Mouse (Mus musculus): ENCODE measurements around the gene Cyp2d9.
"Not testable (repeated sequence)": the region's sequence is repeated elsewhere in the genome, so short reads cannot be mapped to it uniquely, and the experiment has no call there.

Cyp2d9 gene

DNA sequence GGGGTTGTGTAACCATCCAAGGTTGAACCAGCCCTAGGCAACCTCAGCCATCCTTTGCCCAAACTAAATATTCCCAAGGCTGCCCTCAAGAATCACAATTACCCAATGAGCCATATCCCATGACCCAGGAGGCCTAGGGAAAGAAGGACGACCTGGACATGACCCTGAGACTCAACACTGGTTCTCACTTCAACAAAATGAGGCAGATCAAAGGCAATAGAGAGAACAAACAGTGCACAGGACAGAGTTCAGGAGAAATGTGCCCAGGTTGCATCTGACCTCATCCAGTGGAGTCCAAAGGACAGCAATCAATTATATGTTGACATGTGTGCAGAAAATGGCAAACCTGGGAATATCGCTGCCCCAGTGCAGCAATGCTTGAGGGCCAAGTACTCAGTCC is 16.8 kb downstream of the Cyp2d9 start:
- DNase-seq (ENCODE audit: low read depth, low spot score): not testable (repeated sequence)

DNA sequence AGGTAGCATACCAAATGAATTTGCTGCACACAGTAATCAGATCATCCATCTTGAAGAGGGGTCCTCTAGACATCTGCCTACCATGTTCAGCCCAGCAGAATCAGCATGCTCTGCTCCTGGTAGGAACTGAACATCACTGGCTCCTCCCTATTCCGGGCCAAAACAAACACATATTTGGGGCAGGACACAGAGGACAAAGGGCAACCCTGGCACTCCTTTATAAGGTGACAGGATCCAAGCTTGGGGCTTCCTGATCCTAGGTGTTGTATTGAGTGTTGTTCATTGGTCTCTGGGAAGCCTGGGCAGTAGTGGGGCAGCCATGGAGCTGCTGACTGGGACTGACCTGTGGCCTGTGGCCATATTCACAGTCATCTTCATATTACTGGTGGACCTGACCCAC is 18.9 kb downstream of the Cyp2d9 start:
- not testable (repeated sequence) for DNase-seq (ENCODE audit: low read depth, low spot score)

DNA sequence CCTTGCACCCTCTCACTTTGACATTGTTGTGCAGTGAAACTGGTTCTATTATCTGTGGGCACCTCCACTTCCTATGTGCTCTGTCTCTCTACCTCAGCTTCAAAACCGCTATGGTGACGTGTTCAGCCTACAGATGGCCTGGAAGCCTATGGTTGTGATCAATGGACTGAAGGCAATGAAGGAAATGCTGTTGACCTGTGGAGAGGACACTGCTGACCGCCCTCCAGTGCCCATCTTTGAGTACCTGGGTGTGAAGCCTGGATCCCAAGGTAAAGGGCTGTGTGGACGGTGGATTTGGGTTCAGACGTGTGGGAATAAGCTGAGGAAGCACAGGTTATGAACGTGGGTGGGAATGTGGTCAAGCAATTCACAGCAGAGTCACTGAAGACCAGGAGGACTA is 20.3 kb downstream of the Cyp2d9 start:
- DNase-seq (ENCODE audit: low read depth, low spot score): not testable (repeated sequence)

DNA sequence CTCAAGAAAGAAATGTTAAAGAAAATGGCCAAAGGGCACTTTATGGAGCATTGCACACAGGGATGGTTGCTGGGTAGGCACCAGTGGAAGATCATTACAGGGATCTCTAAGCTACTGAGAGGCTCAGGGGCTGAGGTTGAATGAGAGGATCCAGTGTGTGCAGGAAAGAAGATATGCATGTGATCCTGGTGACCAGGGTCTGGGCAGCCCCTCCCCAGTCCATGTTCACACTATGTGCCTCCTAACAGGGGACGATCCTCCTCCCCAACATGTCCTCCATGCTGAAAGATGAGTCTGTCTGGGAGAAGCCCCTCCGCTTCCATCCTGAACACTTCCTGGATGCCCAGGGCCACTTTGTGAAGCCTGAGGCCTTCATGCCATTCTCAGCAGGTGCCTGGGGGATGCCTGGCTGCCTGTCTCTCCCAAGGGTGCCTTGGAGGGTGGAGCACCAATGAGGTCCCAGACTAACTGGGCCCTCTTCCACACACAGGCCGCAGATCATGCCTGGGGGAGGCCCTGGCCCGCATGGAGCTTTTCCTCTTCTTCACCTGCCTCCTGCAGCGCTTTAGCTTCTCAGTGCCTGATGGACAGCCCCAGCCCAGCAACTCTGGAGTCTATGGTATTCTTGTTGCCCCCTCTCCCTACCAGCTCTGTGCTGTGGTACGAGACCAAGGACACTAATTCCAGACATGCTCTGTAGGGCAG is 23.0 kb downstream of the Cyp2d9 start:
- not testable (repeated sequence) for DNase-seq (ENCODE audit: low read depth, low spot score)

DNA sequence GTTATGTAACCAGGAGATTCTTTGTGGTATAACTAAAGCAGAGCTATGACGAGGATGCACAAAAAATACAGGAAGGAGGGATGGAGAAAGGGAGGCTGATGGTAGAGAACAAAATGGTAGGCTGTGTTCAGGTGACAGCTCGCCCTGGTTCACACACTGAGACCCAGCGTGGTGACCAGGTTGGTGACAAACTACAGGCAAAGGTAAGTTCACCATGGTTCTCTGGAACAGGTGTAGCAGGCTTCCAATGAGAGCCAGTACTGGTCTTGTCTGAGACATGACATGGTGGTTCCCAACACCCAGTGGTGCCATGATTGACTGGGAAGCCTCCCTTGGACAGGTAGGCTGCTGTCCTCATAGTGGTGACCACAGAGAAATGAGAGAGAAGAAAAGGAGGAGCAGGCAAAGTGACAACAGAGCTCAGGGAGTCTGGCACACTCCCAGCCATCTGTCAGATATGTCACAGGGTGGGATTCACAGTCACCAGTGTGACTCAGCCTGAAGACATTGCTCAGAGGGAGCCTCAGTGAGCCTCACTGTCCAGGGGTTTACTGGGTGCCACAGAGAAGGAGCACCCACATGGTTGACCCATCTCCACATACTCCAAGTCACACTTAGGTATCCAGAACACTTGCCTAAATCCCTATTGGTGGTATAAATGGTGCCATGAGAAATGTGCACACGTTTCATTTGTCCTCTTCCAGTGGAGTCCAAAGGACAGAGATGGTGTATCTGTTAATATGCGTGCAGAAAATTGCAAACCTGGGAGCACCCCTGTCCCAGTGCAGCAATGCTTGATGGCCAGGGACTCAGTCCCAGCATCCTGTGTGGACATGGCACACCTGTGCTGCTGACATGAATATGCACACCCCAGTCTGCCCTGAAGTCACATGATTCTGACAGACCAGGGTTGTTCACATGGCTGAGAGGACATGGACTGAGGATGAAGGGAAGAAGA is 24.1 kb downstream of the Cyp2d9 start:
- DNase-seq (ENCODE audit: low read depth, low spot score): no peak

DNA sequence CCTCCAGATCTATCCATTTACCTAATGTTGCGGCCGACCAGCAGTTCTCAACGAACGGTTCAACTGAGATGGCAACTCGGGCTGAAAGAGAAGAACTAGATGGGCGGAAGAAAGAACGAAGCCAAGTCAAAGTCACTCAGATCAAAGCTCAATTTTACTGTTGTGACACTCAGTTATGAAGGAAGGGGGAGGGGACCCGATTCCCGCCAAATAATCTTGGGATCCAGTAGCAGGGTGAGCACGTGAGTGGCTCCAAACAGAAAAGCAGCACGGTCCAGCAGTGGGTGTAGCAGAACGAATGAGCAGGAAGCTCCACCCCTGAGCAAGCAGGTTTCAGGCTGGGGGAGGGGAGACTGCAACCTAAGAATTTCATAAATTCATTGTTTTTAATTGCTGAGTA is 26.0 kb downstream of the Cyp2d9 start:
- not testable (repeated sequence) for DNase-seq (ENCODE audit: low read depth, low spot score)

DNA sequence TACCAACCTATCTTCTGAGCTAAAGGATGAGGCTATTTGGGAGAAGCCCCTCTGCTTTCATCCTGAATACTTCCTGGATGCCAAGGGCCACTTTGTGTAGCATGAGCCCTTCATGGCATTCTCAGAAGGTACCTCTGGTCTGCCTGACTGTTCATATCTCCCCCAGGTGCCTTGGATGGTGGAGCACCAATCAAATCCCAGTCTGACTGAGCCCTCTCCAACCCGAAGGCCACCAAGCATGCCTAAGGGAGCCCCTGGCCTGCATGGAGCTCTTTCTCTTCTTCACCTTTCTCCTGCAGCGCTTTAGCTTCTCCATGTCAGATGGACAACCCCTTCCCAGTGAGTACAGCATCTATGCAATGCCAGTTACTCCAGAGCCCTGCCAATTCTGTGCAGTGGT is 31.5 kb downstream of the Cyp2d9 start:
- no peak for DNase-seq (ENCODE audit: low read depth, low spot score)

DNA sequence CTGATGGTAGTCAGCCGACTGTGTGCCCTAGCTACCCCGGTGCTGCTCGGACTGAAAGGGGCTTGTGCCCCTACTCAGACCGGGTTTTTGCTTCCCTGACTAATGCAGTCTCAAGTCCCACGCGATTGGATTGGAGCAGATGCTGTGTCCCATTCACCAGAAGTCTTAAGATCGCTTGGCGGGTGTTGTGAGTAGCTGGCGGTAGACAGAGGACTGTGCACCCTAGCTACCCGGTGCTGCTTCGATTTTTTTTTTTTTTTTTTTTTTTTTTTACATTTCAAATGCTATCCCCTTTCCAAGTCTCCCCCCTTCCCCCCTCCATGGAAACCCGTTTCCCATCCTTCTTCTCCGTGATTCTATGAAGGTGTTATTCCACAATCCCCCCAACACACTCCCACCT is 61.0 kb downstream of the Cyp2d9 start:
- not testable (repeated sequence) for DNase-seq (ENCODE audit: low read depth, low spot score)
